Mouse (Mus musculus): ENCODE measurements around the gene Otoa. TPM values are rescaled to one million over a fixed set of nuclear protein-coding genes. Genes with fewer than 3 reads are reported as not detected.

Otoa gene
- total RNA-seq, 2 experiments from 2014 or later, result 0.47 to 2.4 TPM

- peak in 1 of 2 experiments; percentile 16 for DNase-seq (ENCODE audit: extremely low spot score in 1 of 2, low spot score in 1 of 2)
These were observed 117.5 kb downstream of the Otoa start for GRCm38 (mm10) chr7:121198933-121199332.

- no peak for DNase-seq (ENCODE audit: extremely low spot score in 1 of 2, low spot score in 1 of 2)
These were observed 130.4 kb downstream of the Otoa start for GRCm38 (mm10) chr7:121211804-121212203.

Other genes with a start within 250 kb of the Otoa start
- gene Eef2k, start 238.8 kb upstream of the Otoa start, total RNA-seq (2021), result 10 to 100 TPM; 25.7 to 30.4 TPM
- 10 to 100 TPM; 24.7 to 28.2 TPM for gene Polr3e, start 163.9 kb upstream of the Otoa start, total RNA-seq (2021)
- 1 to 10 TPM; 2.9 to 4.5 TPM for gene Cdr2, start 99.3 kb upstream of the Otoa start, total RNA-seq (2021)
- gene Mfsd13b, start 99.1 kb upstream of the Otoa start, total RNA-seq (2021), result 1 to 10 TPM in 1 of 2 experiments, under 1 TPM in 1; 0.68 to 1.1 TPM
- gene Mettl9, start 47.2 kb upstream of the Otoa start, total RNA-seq (2021), result 10 to 100 TPM; 77.1 to 81.2 TPM
- under 1 TPM; 0.27 to 0.33 TPM for gene Igsf6, start 7.1 kb upstream of the Otoa start, total RNA-seq (2021)

Data from layer of hippocampus, postnatal 25 days (tissue).